Mouse (Mus musculus): ENCODE measurements at regions not wholly inside any gene's neighbourhood (a gene's known extent, or its start where the extent isn't known, plus 50 kb on each side); places are given as distances from the start of the nearest gene placed in this dataset.

DNA sequence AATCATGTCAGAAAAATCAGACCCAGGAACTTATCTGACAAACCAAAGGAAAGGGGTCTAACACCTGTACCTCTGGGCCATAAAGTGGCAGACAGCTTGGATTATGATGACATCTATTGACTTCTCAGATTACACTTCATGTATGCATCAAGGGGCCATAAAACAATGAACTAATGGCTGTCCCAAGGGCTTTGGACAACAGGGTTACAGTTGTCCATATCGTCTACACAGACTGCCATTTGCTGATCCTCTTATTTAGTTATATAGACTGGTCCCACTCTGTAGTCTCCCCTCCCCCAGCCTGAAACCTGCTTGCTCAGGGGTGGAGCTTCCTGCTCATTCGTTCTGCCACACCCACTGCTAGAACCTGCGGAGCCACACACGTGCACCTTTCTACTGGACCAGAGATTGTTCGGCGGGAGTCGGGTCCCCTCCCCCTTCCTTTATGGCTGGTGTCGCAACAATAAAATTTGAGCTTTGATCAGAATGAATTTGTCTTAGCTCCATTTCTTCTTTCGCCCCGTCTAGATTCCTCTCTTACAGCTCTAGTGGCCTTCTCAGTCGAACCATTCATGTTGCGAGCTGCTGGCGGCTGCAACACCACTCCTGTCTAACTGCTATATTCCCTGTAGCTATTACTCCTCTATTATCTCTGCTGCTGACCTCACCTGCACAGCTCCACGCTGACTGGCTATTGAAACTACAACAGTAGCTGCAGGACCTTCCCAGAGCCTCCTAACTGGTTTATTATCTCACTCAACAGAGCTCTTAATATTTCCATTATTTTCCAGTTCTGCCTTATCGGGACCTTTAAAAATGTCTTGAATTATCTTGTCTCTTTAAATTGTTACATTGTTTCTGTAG lies 248.9 kb upstream of the Fam174a start:
- H3K27ac ChIP-seq (replicated peaks; ENCODE audit: low read depth, low read length) = no peak overlapping the region
- ATAC-seq (ENCODE audit: low read depth) (no peak), DNase-seq (ENCODE audit: low spot score) (no peak)
- H3K9ac ChIP-seq (ENCODE audit: low read depth, low read length) = no peak overlapping the region
- no peak overlapping the region for H3K4me3 ChIP-seq (ENCODE audit: low read depth, low read length)
- no peak overlapping the region for H3K4me2 ChIP-seq (ENCODE audit: low read depth, low read length)
- no peaks in the 10 kb centered on the region for H3K36me3 ChIP-seq (ENCODE audit: control insufficient read depth, insufficient read depth, low read length)
- H3K27me3 ChIP-seq (replicated peaks; ENCODE audit: control insufficient read depth, insufficient read depth, low read length) = no peaks in the 10 kb centered on the region
- no peaks in the 10 kb centered on the region for H3K9me3 ChIP-seq (ENCODE audit: control insufficient read depth, low read length)
- WGBS = 82% methylated on average over 9 of the region's 15 CpGs
- no peaks in the 10 kb centered on the region for H3K4me1 ChIP-seq (ENCODE audit: control insufficient read depth, insufficient read depth, low read length)

DNA sequence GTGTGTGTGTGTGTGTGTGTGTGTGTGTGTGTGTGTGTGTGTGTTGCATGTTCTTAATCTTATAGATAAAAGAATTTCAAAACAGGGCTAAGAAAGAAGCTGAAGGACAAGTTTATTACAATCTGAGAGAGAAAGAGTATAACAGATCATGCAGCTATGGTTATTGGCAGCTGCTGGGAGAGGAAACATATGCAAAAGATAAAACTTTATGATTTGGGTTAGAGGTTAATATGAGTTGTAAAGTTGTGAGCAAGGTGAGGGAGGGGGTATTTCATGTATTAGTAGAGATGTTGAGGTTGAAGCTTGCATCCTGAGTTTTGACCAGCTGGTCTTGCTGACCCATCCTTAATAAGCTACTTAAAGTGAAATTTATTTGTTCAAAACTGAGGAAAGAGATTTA lies 247.8 kb upstream of the Fam174a start:
- Histone ChIP-seq H3K4me3 (ENCODE audit: low read depth, low read length) (no peak overlapping the region), H3K36me3 (ENCODE audit: control insufficient read depth, insufficient read depth, low read length) (no peaks in the 10 kb centered on the region), H3K4me1 (ENCODE audit: control insufficient read depth, insufficient read depth, low read length) (no peaks in the 10 kb centered on the region), H3K27me3 (replicated peaks; ENCODE audit: control insufficient read depth, insufficient read depth, low read length) (no peaks in the 10 kb centered on the region), H3K4me2 (ENCODE audit: low read depth, low read length) (no peak overlapping the region), H3K27ac (replicated peaks; ENCODE audit: low read depth, low read length) (no peak overlapping the region), H3K9me3 (ENCODE audit: control insufficient read depth, low read length) (no peaks in the 10 kb centered on the region), H3K9ac (ENCODE audit: low read depth, low read length) (no peak overlapping the region)
- no peak for DNase-seq (ENCODE audit: low spot score)
- no peak for ATAC-seq (ENCODE audit: low read depth)

DNA sequence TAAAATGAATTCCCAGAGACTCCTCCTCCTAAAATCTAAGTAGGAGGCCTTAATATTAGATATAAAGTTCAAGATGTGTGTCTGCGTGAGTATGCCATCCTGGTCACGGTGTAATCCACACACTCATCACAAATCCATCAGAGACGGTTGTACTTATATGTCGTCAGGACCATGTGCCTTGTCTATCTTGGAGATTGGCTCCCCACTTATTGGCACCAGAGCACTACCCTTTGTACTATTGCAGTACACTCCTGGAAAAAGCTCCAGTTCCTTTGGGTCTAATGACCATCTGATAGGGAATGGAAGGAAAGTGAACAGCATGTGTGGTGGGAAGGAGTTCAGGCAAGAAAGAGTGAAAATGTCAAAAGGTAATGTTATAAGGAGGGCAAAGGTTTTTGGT lies 247.4 kb upstream of the Fam174a start:
- Histone ChIP-seq H3K36me3 (ENCODE audit: control insufficient read depth, insufficient read depth, low read length) (no peaks in the 10 kb centered on the region), H3K4me3 (ENCODE audit: low read depth, low read length) (no peak overlapping the region), H3K9ac (ENCODE audit: low read depth, low read length) (no peak overlapping the region), H3K9me3 (ENCODE audit: control insufficient read depth, low read length) (no peaks in the 10 kb centered on the region), H3K4me1 (ENCODE audit: control insufficient read depth, insufficient read depth, low read length) (no peaks in the 10 kb centered on the region), H3K27ac (replicated peaks; ENCODE audit: low read depth, low read length) (no peak overlapping the region), H3K27me3 (replicated peaks; ENCODE audit: control insufficient read depth, insufficient read depth, low read length) (no peaks in the 10 kb centered on the region), H3K4me2 (ENCODE audit: low read depth, low read length) (no peak overlapping the region)
- WGBS = 85% methylated on average over 4 of the region's 4 CpGs
- no peak for ATAC-seq (ENCODE audit: low read depth)
- no peak for DNase-seq (ENCODE audit: low spot score)

DNA sequence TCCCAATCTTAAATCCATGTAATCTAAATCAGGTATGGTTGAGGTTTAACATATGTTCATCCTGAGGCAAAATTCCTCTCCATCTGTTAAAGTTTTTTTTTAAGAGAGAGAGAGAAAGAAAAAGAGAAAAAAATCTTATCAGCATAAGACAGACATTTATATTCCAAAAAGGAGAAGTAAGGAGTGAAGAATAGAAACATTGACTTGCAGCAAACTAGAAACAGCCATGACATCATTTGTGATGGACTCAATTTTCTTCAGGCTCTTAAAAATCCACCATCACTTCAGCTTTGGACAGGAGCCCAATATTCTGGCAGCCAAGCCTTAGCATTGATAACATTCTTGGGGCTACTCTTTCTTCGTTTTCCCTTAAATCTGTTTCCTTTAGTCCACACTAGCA lies 238.3 kb upstream of the Fam174a start:
- Histone ChIP-seq H3K4me3 (ENCODE audit: low read depth, low read length) (no peak overlapping the region), H3K36me3 (ENCODE audit: control insufficient read depth, insufficient read depth, low read length) (no peaks in the 10 kb centered on the region), H3K27ac (replicated peaks; ENCODE audit: low read depth, low read length) (no peak overlapping the region), H3K27me3 (replicated peaks; ENCODE audit: control insufficient read depth, insufficient read depth, low read length) (no peaks in the 10 kb centered on the region), H3K4me1 (ENCODE audit: control insufficient read depth, insufficient read depth, low read length) (no peaks in the 10 kb centered on the region), H3K9ac (ENCODE audit: low read depth, low read length) (no peak overlapping the region), H3K4me2 (ENCODE audit: low read depth, low read length) (no peak overlapping the region), H3K9me3 (ENCODE audit: control insufficient read depth, low read length) (no peaks in the 10 kb centered on the region)
- 46% methylated on average over 1 of the region's 1 CpGs for WGBS
- DNase-seq (ENCODE audit: low spot score) (peak; percentile 42), ATAC-seq (ENCODE audit: low read depth) (no peak)

DNA sequence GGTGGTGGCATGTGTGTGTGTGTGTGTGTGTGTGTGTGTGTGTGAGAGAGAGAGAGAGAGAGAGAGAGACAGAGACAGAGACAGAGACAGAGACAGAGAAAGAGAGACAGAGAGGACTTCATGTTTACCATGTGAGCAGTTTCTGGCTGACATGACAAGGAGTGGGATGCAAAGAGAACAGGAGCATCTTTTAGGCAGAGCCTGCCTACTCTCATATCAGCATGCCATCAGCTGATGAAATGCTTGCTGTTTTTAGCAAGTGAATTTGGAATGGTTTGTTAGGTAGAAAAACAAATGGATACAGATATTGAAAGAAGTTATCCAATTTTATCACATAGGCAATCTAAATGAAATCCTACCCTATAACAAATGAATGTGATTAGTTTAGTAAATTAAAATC lies 203.5 kb upstream of the Fam174a start:
- H3K4me2 ChIP-seq (ENCODE audit: low read depth, low read length) = no peak overlapping the region
- H3K9me3 ChIP-seq (ENCODE audit: control insufficient read depth, low read length) = no peaks in the 10 kb centered on the region
- H3K4me3 ChIP-seq (ENCODE audit: low read depth, low read length) = no peak overlapping the region
- no peak for ATAC-seq (ENCODE audit: low read depth)
- H3K4me1 ChIP-seq (ENCODE audit: control insufficient read depth, insufficient read depth, low read length) = no peaks in the 10 kb centered on the region
- no peak overlapping the region for H3K27ac ChIP-seq (replicated peaks; ENCODE audit: low read depth, low read length)
- H3K36me3 ChIP-seq (ENCODE audit: control insufficient read depth, insufficient read depth, low read length) = no peaks in the 10 kb centered on the region
- no peaks in the 10 kb centered on the region for H3K27me3 ChIP-seq (replicated peaks; ENCODE audit: control insufficient read depth, insufficient read depth, low read length)
- no peak for DNase-seq (ENCODE audit: low spot score)
- H3K9ac ChIP-seq (ENCODE audit: low read depth, low read length) = no peak overlapping the region

DNA sequence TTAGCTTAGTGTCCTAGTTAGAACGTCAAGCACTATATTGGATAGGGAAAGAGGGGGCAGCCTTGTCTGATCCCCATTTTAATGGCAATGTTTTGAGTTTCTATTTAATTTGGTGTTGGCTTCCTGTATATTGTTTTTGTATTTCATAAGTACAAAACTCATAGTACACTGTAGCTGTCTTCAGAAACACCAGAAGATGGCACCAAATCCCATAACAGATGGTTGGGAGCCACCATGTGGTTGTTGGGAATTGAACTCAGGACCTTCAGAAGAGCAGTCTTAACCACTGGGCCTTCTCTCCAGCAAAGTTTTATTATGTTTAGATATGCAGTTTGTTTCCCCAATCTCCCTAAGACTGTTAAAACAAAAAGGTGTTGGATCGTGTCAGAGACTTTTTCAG lies 199.9 kb upstream of the Fam174a start:
- H3K9me3 ChIP-seq (ENCODE audit: control insufficient read depth, low read length) = no peaks in the 10 kb centered on the region
- no peak overlapping the region for H3K4me2 ChIP-seq (ENCODE audit: low read depth, low read length)
- H3K4me3 ChIP-seq (ENCODE audit: low read depth, low read length) = no peak overlapping the region
- DNase-seq (ENCODE audit: low spot score) (no peak), ATAC-seq (ENCODE audit: low read depth) (no peak)
- no peak overlapping the region for H3K27ac ChIP-seq (replicated peaks; ENCODE audit: low read depth, low read length)
- 95% methylated on average over 2 of the region's 2 CpGs for WGBS
- H3K27me3 ChIP-seq (replicated peaks; ENCODE audit: control insufficient read depth, insufficient read depth, low read length) = no peaks in the 10 kb centered on the region
- no peak overlapping the region for H3K9ac ChIP-seq (ENCODE audit: low read depth, low read length)
- no peaks in the 10 kb centered on the region for H3K4me1 ChIP-seq (ENCODE audit: control insufficient read depth, insufficient read depth, low read length)
- H3K36me3 ChIP-seq (ENCODE audit: control insufficient read depth, insufficient read depth, low read length) = no peaks in the 10 kb centered on the region

DNA sequence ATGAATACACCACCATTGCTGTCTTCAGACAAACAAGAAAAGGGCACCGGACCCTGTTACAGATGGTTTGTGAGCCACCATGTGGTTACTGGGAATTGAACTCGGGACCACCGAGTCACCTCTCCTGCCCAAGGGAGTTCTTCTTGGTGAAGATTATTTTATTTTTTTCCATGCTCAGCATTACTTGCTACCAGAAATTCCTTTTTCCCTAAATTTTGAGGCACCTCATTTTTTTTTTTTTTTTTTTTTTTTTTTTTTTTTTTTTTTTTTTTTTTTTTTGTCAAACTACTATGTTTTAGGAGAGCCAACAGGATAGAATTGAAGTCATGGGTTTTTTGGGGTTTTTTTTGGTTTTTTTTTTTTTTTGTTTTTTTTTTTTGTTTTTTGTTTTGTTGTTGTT lies 165.9 kb upstream of the Fam174a start:
- H3K4me3 ChIP-seq (ENCODE audit: low read depth, low read length) = no peak overlapping the region
- H3K4me1 ChIP-seq (ENCODE audit: control insufficient read depth, insufficient read depth, low read length) = no peaks in the 10 kb centered on the region
- H3K4me2 ChIP-seq (ENCODE audit: low read depth, low read length) = no peak overlapping the region
- no peaks in the 10 kb centered on the region for H3K36me3 ChIP-seq (ENCODE audit: control insufficient read depth, insufficient read depth, low read length)
- 97% methylated on average over 3 of the region's 3 CpGs for WGBS
- H3K9ac ChIP-seq (ENCODE audit: low read depth, low read length) = no peak overlapping the region
- DNase-seq (ENCODE audit: low spot score) (no peak), ATAC-seq (ENCODE audit: low read depth) (no peak)
- no peaks in the 10 kb centered on the region for H3K9me3 ChIP-seq (ENCODE audit: control insufficient read depth, low read length)
- H3K27ac ChIP-seq (replicated peaks; ENCODE audit: low read depth, low read length) = no peak overlapping the region
- H3K27me3 ChIP-seq (replicated peaks; ENCODE audit: control insufficient read depth, insufficient read depth, low read length) = no peaks in the 10 kb centered on the region

DNA sequence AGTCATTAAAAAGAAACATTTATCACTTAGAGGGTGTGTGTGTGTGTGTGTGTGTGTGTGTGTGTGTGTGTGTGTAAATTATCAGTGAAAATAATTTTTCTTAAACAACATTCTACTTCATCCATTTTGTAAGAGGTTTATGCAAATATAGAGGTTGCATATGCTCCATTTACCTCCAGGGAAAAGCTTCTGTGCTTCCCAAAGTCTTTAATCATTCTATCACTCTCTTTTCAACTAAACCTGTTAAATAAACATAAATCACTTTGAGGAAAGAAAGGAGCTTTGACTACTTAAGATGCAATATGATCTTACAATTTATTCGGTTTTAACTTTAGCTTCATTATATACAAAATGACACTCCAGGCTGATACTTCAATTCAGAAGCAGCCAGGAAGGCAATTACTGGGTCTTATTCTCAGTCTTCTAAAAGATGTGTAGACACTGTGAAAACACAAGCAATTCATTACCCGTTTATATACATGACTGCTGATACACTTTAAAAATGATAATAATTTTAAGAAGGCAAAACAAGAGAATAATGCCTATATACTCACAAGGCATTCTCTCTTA lies 139.3 kb upstream of the Fam174a start:
- DNase-seq (ENCODE audit: low spot score) (no peak), ATAC-seq (ENCODE audit: low read depth) (no peak)
- WGBS = 66% methylated on average over 2 of the region's 2 CpGs
- H3K4me2 ChIP-seq (ENCODE audit: low read depth, low read length) = no peak overlapping the region
- H3K9ac ChIP-seq (ENCODE audit: low read depth, low read length) = no peak overlapping the region
- no peaks in the 10 kb centered on the region for H3K36me3 ChIP-seq (ENCODE audit: control insufficient read depth, insufficient read depth, low read length)
- no peaks in the 10 kb centered on the region for H3K9me3 ChIP-seq (ENCODE audit: control insufficient read depth, low read length)
- H3K4me1 ChIP-seq (ENCODE audit: control insufficient read depth, insufficient read depth, low read length) = no peaks in the 10 kb centered on the region
- no peak overlapping the region for H3K4me3 ChIP-seq (ENCODE audit: low read depth, low read length)
- H3K27me3 ChIP-seq (replicated peaks; ENCODE audit: control insufficient read depth, insufficient read depth, low read length) = no peaks in the 10 kb centered on the region
- H3K27ac ChIP-seq (replicated peaks; ENCODE audit: low read depth, low read length) = no peak overlapping the region

DNA sequence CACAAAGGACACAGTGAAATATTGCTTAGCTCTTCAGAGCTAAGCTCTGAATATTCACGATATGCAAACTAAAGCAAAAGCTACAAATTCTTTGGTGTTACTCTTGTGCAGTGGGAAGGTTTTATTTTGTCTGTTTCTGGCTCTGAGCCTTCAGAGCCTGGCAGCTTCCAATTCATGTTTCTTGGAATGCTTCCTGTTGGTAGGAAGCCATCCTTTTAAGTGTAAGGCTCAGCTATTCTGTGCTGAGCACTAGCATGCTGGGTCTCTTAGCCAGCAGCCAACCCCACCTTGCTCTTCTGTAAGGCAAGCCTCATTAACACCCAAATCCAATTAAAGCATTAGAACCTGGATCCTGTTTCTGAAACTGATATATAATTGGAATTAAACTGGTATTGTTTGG lies 94.5 kb upstream of the Fam174a start:
- Histone ChIP-seq H3K4me2 (ENCODE audit: low read depth, low read length) (no peak overlapping the region), H3K9ac (ENCODE audit: low read depth, low read length) (no peak overlapping the region), H3K4me3 (ENCODE audit: low read depth, low read length) (no peak overlapping the region), H3K27ac (replicated peaks; ENCODE audit: low read depth, low read length) (no peak overlapping the region), H3K9me3 (ENCODE audit: control insufficient read depth, low read length) (no peaks in the 10 kb centered on the region), H3K27me3 (replicated peaks; ENCODE audit: control insufficient read depth, insufficient read depth, low read length) (no peaks in the 10 kb centered on the region), H3K4me1 (ENCODE audit: control insufficient read depth, insufficient read depth, low read length) (no peaks in the 10 kb centered on the region), H3K36me3 (ENCODE audit: control insufficient read depth, insufficient read depth, low read length) (no peaks in the 10 kb centered on the region)
- DNase-seq (ENCODE audit: low spot score) (peak; percentile 39), ATAC-seq (ENCODE audit: low read depth) (no peak)
- 76% methylated on average over 1 of the region's 1 CpGs for WGBS
